Mouse (Mus musculus): ENCODE measurements at regions not wholly inside any gene's neighbourhood (a gene's known extent, or its start where the extent isn't known, plus 50 kb on each side); places are given as distances from the start of the nearest gene placed in this dataset.

- no peak for DNase-seq (ENCODE audit: low spot score in 2 of 2)
These were observed 86.3 kb upstream of the Irs2 start for GRCm38 (mm10) chr8:11094516-11094915.

GRCm38 (mm10) chr8:11092348-11092747, 84.1 kb upstream of the Irs2 start:
- DNase-seq (ENCODE audit: low spot score in 2 of 2), result no peak

GRCm38 (mm10) chr8:11091675-11092345, 83.6 kb upstream of the Irs2 start:
- no peak for DNase-seq (ENCODE audit: low spot score in 2 of 2)

GRCm38 (mm10) chr8:11088946-11089665, 80.8 kb upstream of the Irs2 start:
- peak; percentile 51 to 54 for DNase-seq (ENCODE audit: low spot score in 2 of 2)

- DNase-seq (ENCODE audit: low spot score in 2 of 2), result peak; percentile 45 to 55
These were observed 77.0 kb upstream of the Irs2 start for GRCm38 (mm10) chr8:11085244-11085643.

- peak; percentile 45 to 48 for DNase-seq (ENCODE audit: low spot score in 2 of 2)
These were observed 75.8 kb upstream of the Irs2 start for GRCm38 (mm10) chr8:11084051-11084533.

- DNase-seq (ENCODE audit: low spot score in 2 of 2), result no peak
These were observed 72.6 kb upstream of the Irs2 start for GRCm38 (mm10) chr8:11080813-11081212.

- no peak for DNase-seq (ENCODE audit: low spot score in 2 of 2)
These were observed 71.5 kb upstream of the Irs2 start for GRCm38 (mm10) chr8:11079805-11080204.

- peak; percentile 45 to 57 for DNase-seq (ENCODE audit: low spot score in 2 of 2)
These were observed 68.9 kb upstream of the Irs2 start for GRCm38 (mm10) chr8:11077138-11077537.

GRCm38 (mm10) chr8:11071162-11071561, 62.9 kb upstream of the Irs2 start:
- DNase-seq (ENCODE audit: low spot score in 2 of 2), result no peak

GRCm38 (mm10) chr8:11067450-11067849, 59.2 kb upstream of the Irs2 start:
- no peak for DNase-seq (ENCODE audit: low spot score in 2 of 2)

GRCm38 (mm10) chr8:11065990-11066389, 57.7 kb upstream of the Irs2 start:
- no peak for DNase-seq (ENCODE audit: low spot score in 2 of 2)

- DNase-seq (ENCODE audit: low spot score in 2 of 2), result no peak
These were observed 57.0 kb upstream of the Irs2 start for GRCm38 (mm10) chr8:11065303-11065702.

- no peak for DNase-seq (ENCODE audit: low spot score in 2 of 2)
These were observed 54.8 kb upstream of the Irs2 start for GRCm38 (mm10) chr8:11063058-11063457.

- DNase-seq (ENCODE audit: low spot score in 2 of 2), result no peak
These were observed 54.2 kb upstream of the Irs2 start for GRCm38 (mm10) chr8:11062348-11062946.

- DNase-seq (ENCODE audit: low spot score in 2 of 2), result peak in 1 of 2 experiments; percentile 15
These were observed 53.5 kb upstream of the Irs2 start for GRCm38 (mm10) chr8:11061711-11062110.

- no peak for DNase-seq (ENCODE audit: low spot score in 2 of 2)
These were observed 52.3 kb upstream of the Irs2 start for GRCm38 (mm10) chr8:11060604-11061003.

GRCm38 (mm10) chr8:11058392-11058791, 50.1 kb upstream of the Irs2 start:
- no peak for DNase-seq (ENCODE audit: low spot score in 2 of 2)

All from right cerebral cortex, postnatal 10 days (tissue).